Mouse (Mus musculus) layer of hippocampus, adult 9-11 months (tissue): Measurements from ENCODE around the gene Igfbp6.

Experiments
- DNase-seq: peaks from one replicate; pipeline ENCODE4 v3.0.0; 2022

Igfbp6 gene

GRCm38 (mm10) chr15:102110271-102110670 lies 33.9 kb upstream of the Igfbp6 start:
- no peak for DNase-seq

- DNase-seq, result no peak
These were observed 33.3 kb upstream of the Igfbp6 start for GRCm38 (mm10) chr15:102110701-102111494.

GRCm38 (mm10) chr15:102111495-102111829 lies 32.7 kb upstream of the Igfbp6 start:
- DNase-seq, result no peak

GRCm38 (mm10) chr15:102112181-102112580 lies 32.0 kb upstream of the Igfbp6 start:
- DNase-seq, result no peak

DNA sequence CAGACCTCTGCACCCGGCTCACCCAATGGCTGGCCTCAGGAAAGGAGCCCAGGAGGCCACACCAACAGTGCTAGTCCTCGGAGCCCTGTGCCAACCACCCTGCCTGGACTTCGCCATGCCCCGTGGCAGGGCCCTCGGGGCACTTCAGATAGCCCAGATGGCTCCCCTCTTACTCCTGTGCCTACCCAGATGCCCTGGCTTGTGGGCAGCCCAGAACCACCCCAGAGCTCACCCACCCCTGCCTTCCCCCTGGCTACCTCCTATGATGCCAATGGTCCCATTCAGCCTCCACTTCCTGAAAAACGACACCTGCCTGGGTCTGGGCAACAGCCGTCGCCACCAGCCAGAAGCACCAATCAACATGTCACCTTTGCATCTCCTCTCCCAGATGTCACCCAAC lies 31.3 kb upstream of the Igfbp6 start:
- DNase-seq, result no peak

- DNase-seq, result no peak
These were observed 30.5 kb upstream of the Igfbp6 start for GRCm38 (mm10) chr15:102113674-102114073.

- no peak for DNase-seq
These were observed 29.4 kb upstream of the Igfbp6 start for GRCm38 (mm10) chr15:102114651-102115260.

- DNase-seq, result no peak
These were observed 28.4 kb upstream of the Igfbp6 start for GRCm38 (mm10) chr15:102115731-102116231.

GRCm38 (mm10) chr15:102116753-102117415 lies 27.3 kb upstream of the Igfbp6 start:
- no peak for DNase-seq

- DNase-seq, result no peak
These were observed 26.4 kb upstream of the Igfbp6 start for GRCm38 (mm10) chr15:102117461-102118443.

DNA sequence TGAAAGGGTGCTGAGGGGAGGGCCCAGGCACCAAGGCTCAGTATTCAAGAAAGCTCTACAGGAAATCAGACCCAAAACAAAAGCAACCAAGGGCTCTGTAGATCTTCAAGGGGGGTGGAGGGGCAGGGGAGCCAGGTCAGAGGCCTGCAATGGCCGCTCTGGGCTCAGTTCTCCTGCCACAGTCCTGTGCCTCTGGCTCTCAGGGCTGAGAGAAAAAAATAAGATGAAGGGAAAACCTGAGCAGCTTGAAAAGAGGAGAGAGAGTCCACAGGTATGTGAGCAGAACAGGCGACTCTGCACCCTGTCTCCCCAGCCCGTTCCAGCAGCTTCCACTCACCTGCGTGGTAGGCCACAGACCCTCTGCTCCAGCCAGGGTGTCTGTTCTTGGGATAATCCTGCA lies 25.6 kb upstream of the Igfbp6 start:
- DNase-seq, result no peak

DNA sequence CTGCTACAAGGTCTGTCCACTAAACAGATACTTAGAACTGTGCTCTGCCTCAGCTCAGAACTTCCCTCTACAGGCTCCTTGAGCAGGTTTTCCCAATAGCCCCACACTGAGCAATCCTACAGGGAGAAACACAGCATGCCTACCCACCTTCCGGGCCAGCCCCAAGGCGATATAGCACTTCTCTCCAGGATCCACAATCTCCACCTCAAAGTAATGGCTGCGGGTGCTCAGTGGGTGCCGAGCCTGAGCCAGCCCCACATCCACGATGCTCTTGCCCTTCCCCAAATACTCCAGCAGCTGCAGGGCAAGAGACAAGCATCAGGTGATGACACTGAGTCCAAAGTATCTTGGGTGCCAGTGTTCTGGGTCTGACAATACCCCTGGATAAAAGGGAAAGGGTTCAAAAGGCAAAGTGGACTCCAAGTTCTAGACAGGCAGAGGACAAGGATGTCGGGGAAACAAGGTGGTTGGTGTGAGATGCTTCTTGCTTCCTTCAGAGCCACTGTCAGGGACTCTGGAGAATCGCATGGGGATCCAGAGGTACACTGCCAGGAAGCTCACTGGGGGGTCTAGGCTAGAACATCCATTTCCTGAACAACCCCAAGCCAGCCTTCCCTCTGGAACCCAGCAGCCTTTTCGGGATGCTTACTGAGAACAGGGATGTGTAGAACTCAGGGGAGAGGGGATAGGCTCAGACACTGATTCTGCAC lies 24.9 kb upstream of the Igfbp6 start:
- no peak for DNase-seq

GRCm38 (mm10) chr15:102119831-102120170 lies 24.4 kb upstream of the Igfbp6 start:
- no peak for DNase-seq

GRCm38 (mm10) chr15:102120530-102120929 lies 23.6 kb upstream of the Igfbp6 start:
- DNase-seq, result no peak

- DNase-seq, result no peak
These were observed 17.9 kb upstream of the Igfbp6 start for GRCm38 (mm10) chr15:102126303-102126702.

- DNase-seq, result no peak
These were observed 10.8 kb upstream of the Igfbp6 start for GRCm38 (mm10) chr15:102133314-102133713.

- no peak for DNase-seq
These were observed 9.5 kb upstream of the Igfbp6 start for GRCm38 (mm10) chr15:102134709-102135108.

GRCm38 (mm10) chr15:102135522-102136128 lies 8.5 kb upstream of the Igfbp6 start:
- DNase-seq, result no peak

- DNase-seq, result peak; percentile 97
These were observed 7.9 kb upstream of the Igfbp6 start, which contains the start of gene Spryd3 for GRCm38 (mm10) chr15:102136129-102136758. TSS of gene Spryd3 (minus strand) at chr15:102136234.

GRCm38 (mm10) chr15:102141120-102141519 lies 3.0 kb upstream of the Igfbp6 start:
- DNase-seq, result no peak
